Mouse (Mus musculus) frontal cortex, postnatal 25 days (tissue): ENCODE measurements around the gene Etfrf1.

Source experiments
- DNase-seq, 2 experiments: peaks; one replicate each; pipeline ENCODE4 v3.0.0; 2022; ENCODE audit warnings: low spot score in 2 of 2

Etfrf1 gene

GRCm38 (mm10) chr6:145210816-145211338, at the start of gene Etfrf1, which contains the start of gene Casc1:
Etfrf1 (plus strand) TSS chr6:145211134.
Casc1 (minus strand) TSS chr6:145211005.
- peak; percentile 90 to 96 for DNase-seq

GRCm38 (mm10) chr6:145171892-145172606, 38.9 kb upstream of the Etfrf1 start:
- DNase-seq: no peak

GRCm38 (mm10) chr6:145173781-145174191, 37.1 kb upstream of the Etfrf1 start:
- DNase-seq: no peak

DNA sequence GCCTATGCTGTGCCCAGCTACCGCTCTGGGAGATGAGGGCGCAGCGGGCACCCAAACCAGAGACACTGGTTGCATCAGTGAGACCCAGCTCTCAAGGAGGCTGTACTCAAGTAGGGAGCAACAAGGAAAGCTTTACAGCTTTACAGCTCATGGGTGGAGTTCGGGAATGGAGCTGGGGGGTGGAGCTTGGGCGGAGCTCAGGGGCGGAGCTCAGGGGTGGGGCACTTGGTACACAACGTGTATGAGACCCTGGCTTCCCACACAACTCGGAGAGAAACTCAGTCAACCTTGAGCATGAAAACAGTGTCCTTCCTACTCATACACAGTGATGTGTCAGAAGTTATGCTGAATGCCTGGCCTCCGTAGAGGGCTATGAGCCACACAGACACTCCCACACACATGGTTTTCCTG, 35.4 kb upstream of the Etfrf1 start:
- DNase-seq: no peak

DNA sequence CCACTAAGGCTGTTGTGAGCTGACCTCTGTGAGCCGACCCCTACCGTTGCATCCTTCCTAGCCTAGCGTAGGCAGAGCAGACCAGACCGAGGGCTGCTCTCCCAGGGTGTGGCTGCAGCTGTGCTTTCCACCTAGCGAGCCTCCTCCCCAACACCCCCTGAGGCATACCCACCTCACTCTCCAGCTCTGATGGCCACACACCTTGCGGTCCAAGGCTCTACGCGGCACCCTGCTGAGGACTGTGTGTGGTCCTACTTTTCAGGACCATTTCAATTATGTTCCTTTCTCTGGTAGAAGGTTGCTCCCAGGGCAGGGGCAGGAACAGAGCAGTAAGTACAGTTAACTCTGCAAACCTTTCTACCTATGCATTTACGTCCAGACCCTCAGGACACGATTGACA, 34.5 kb upstream of the Etfrf1 start:
- no peak for DNase-seq

DNA sequence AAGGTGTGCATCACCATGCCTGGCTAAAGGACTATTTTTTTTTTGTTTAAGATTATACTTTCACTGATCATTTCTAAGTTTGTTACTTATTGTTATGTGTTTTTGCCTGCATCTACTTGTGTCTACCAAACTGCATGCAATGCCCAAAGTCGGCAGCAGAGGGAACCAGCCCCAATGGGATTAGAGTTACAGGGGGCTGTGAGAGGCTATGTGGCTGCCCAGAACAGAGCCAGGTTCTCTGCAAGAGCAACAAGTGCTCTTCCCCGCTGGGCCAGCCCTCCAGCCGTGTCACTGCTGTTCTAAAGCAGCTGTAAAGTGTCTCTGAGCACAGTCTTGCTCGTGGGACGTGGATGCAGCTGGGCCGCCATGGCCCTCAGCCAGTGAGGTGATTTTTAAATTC, 31.3 kb upstream of the Etfrf1 start:
- DNase-seq: no peak

DNA sequence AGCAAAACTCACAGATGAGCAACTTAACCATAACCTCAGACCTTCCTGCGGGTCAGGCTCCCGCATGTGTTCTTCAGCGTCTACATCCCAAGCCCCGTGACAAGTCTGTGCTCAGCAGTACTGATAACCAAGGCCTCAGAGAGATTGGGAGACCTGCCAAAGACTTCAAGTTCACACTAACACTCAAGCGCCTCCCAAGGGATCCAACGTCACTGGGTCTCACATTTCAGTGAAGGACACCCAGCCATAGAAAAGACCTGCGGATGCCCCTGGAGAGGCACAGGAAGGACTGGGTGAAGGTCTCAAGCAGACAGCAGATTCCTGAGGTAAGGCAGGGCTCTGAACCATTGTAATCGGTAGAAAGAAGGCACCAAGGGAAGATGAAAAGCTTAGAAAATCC, 28.9 kb upstream of the Etfrf1 start:
- DNase-seq: no peak

DNA sequence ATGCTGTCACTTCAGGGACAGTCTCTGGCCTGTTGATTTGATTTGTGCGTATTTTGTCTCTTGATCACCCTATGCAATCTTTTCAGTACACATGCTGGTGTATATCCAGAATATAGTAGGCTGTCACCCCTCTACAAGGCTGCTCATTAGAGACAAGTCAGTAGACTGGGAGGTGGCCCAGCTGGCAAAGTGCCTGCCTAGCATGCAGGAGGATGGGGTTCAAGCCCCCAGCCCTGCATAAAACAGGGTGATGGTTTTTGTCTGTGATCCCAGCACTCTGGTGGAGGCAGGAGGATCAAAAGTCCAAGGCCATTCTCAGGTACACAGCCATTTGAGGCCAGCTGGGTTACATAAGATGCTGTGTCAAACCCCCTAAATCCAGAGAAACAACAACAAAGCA, 24.8 kb upstream of the Etfrf1 start:
- DNase-seq: no peak

- DNase-seq: peak in 1 of 2 experiments; percentile 26
Measured at GRCm38 (mm10) chr6:145187093-145188088, 23.5 kb upstream of the Etfrf1 start.

GRCm38 (mm10) chr6:145193038-145193437, 17.9 kb upstream of the Etfrf1 start:
- DNase-seq: no peak

DNA sequence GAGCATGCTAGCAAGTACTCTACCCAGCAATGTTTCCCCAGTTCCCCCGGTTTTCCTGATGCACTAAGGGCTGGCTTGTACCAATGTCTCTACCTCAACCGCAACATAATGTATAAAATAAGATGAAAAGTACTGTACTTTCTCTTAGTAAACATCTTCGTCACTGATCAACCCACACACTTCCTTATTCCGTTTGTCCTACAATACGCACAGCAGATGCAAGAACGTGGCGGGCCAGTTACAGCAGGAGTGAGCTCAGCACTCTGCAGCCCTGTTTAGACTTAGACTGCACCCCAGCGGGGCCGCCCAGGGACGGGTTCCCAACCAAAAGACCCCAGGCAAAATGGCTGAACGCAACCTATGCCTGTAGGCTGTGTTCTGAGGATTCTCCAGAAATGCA, 17.5 kb upstream of the Etfrf1 start:
- no peak for DNase-seq

DNA sequence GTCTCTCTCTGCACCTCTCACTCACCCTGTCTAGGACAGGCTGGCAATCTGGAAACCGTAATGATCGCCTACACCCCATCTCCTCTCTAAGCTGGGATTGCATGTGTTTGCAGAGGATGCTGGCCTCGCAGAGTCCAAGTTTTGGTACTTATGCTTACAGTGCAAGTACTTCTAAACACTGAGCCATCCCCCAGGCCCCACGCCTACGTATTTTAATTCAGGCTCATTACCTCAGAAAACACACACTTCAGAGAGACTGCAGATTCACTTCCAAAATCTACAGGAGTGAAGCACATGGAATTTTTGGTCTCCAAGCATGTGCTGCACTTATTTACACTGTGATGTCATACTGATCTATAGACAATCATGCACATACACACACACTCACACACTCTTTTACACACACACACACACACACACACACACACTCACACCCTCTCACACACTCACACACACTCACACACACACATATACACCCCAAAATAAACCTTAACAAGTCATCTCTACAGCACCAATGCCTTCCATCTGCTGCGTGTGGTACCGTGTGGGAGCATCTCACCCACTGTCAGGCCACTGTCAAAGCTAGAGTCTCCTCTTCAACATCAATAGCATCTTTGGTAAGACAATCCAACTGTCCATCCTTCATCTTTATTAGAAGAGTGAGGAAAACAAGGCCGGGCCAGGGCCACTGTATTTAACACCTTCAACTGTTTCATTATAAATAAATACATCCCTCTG, 12.8 kb upstream of the Etfrf1 start:
- DNase-seq: no peak

GRCm38 (mm10) chr6:145202432-145203125, 8.4 kb upstream of the Etfrf1 start:
- DNase-seq: no peak

DNA sequence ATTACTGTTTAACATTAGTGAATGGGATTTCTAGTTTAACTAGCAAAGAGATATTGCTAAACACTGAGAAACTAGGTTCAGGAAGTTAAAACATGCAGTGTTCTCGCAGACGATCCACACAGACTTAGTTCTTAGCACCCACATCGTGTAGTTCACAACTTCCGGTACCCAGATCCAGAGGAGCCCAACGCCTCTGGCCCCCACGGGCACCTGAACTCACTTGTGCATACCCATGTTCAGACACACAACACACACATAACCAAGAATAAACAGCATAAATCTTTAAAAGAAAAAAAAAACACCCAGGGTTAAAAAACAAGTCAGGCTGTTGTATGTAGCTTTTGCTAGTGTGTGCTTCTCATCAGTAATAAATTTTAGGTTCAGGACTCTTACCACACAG, 6.5 kb upstream of the Etfrf1 start:
- no peak for DNase-seq

GRCm38 (mm10) chr6:145205142-145205541, 5.8 kb upstream of the Etfrf1 start:
- no peak for DNase-seq

DNA sequence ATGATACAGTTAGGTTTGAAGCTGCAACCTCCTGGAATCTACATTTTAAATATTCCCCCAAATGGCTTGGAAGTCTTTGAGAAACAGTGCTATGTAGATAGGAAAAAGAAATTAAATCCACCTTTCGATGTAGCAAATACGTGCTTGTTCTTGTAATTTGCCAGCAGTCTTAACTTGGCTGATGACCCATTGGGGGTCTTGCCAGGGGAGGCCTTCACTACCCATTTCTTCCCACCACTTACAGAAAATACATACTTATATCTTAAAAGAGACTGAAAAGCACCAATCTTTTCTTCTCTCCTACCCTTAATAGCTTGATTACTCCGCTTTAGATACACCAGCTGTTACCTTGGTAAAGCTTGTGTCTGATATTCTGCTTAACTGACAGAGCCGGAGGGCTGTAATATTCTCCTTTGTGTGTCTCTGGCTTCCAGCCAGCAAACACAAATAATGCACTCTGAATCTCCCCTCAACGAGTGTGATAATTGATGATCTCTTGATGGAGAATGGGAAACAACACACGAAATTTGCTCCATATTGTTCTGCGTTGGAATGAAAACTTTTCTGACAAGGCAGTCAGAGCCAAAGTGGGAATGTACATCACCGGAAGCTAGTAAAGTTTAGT, 766 bp upstream of the Etfrf1 start:
- no peak for DNase-seq

GRCm38 (mm10) chr6:145211376-145212305, 707 bp downstream of the Etfrf1 start:
- no peak for DNase-seq

GRCm38 (mm10) chr6:145213916-145214315, 3.0 kb downstream of the Etfrf1 start:
- DNase-seq: no peak

- DNase-seq: no peak
Measured at GRCm38 (mm10) chr6:145215826-145216225, 4.9 kb downstream of the Etfrf1 start.

DNA sequence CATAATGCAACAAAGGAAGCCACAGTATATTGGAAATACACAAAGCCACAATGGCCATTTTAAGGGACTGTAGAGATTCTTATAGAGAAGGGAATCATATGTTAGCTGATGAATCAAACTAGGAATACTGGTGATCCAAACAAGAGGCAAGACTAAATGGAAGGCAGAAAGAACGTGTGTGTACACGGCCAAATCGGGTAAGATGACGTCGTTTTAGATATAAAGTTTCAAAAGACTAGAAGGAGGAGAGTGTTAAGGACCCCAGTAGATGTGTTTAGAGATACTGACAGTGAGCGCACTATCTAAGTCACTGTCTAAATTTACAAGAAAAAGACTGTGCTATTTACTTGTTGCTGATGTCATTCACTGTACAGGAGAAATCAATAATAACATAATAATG, 13.3 kb downstream of the Etfrf1 start:
- DNase-seq: no peak
